Mouse (Mus musculus) liver, embryonic 15.5 days (tissue): ENCODE data around the gene Tmsb10. TPM values are rescaled to one million over a fixed set of nuclear protein-coding genes. Genes with fewer than 3 reads are reported as not detected.

Source experiments
- ATAC-seq: fragments of 200-750 bp; cut with Nextera tagmentation; 2 replicates; pipeline ENCODE4 v1.8.0; 2017; ENCODE audit warnings: moderate number of reproducible peaks, mild to moderate bottlenecking, moderate library complexity; ENCODE audit not compliant: insufficient read depth
- H3K27ac ChIP-seq: fragments of 300-500 bp; sonication (generic); replicated peaks from 2 replicates; pipeline ENCODE4 v1.5.1; 2015; ENCODE audit warnings: mild to moderate bottlenecking, inconsistent platforms
- H3K27me3 ChIP-seq: fragments of 300-500 bp; sonication (generic); 2 replicates; pipeline ENCODE4 v1.6.1; 2015; ENCODE audit warnings: mild to moderate bottlenecking, inconsistent platforms
- H3K36me3 ChIP-seq: fragments of 300-500 bp; sonication (generic); replicated peaks from 2 replicates; pipeline ENCODE4 v1.6.1; 2015; ENCODE audit warnings: moderate library complexity, mild to moderate bottlenecking, inconsistent platforms
- H3K4me1 ChIP-seq: fragments of 300-500 bp; sonication (generic); replicated peaks from 2 replicates; pipeline ENCODE4 v1.6.1; 2015; ENCODE audit warnings: inconsistent platforms
- H3K4me2 ChIP-seq: fragments of 300-500 bp; sonication (generic); 2 replicates; pipeline ENCODE4 v1.6.1; 2015; ENCODE audit warnings: moderate library complexity, mild to moderate bottlenecking, inconsistent platforms
- H3K4me3 ChIP-seq: fragments of 300-500 bp; sonication (generic); replicated peaks from 2 replicates; pipeline ENCODE4 v1.5.1; 2015; ENCODE audit warnings: mild to moderate bottlenecking, inconsistent platforms
- H3K9ac ChIP-seq: fragments of 300-500 bp; sonication (generic); 2 replicates; pipeline ENCODE4 v1.6.1; 2015; ENCODE audit warnings: moderate library complexity, mild to moderate bottlenecking, inconsistent platforms
- H3K9me3 ChIP-seq: fragments of 300-500 bp; sonication (generic); replicated peaks from 2 replicates; pipeline ENCODE4 v1.6.1; 2016; ENCODE audit warnings: inconsistent platforms
- WGBS: fragments of 180-500 bp; shearing (Covaris S2); methylation state at CpG from one replicate; pipeline ENCODE4 v1.1.7; 2015; ENCODE audit warnings: mixed read lengths; ENCODE audit not compliant: insufficient replicate concordance; 5-methylcytosine and 5-hydroxymethylcytosine counted together
- polyA plus RNA-seq: library from polyadenylated mRNA; unstranded; fragments of >200 nt; fragmentation: Nextera tagmentation; extraction: Ambion mirVana; gene quantifications from 2 replicates; pipeline ENCODE4 v1.2.1, GENCODE M21; 2015

The Tmsb10 gene
- polyA plus RNA-seq, 1 experiment from 2014 or later, result 189 TPM

- no peak overlapping the region for H3K9ac ChIP-seq
- no peak overlapping the region for H3K4me3 ChIP-seq
- ATAC-seq, result no peak
- H3K36me3 ChIP-seq, result no peaks in the 10 kb centered on the region
- H3K4me2 ChIP-seq, result no peak overlapping the region
- H3K4me1 ChIP-seq, result no peaks in the 10 kb centered on the region
- H3K9me3 ChIP-seq, result no peaks in the 10 kb centered on the region
- H3K27ac ChIP-seq, result no peak overlapping the region
- H3K27me3 ChIP-seq, result no peaks in the 10 kb centered on the region
- WGBS, result 70% methylated on average over 2 of the region's 2 CpGs
Observed at GRCm38 (mm10) chr6:72976866-72977265, 18.3 kb upstream of the Tmsb10 start.

GRCm38 (mm10) chr6:72971074-72971473, 12.5 kb upstream of the Tmsb10 start:
- Histone ChIP-seq H3K27ac (no peak overlapping the region), H3K4me3 (no peak overlapping the region), H3K4me2 (no peak overlapping the region), H3K36me3 (no peaks in the 10 kb centered on the region), H3K27me3 (no peaks in the 10 kb centered on the region), H3K9me3 (no peaks in the 10 kb centered on the region), H3K4me1 (no peaks in the 10 kb centered on the region), H3K9ac (no peak overlapping the region)
- 43% methylated on average over 3 of the region's 3 CpGs for WGBS
- no peak for ATAC-seq

- ATAC-seq, result no peak
- 69% methylated on average over 3 of the region's 3 CpGs for WGBS
Observed at GRCm38 (mm10) chr6:72969787-72970186, 11.2 kb upstream of the Tmsb10 start.

GRCm38 (mm10) chr6:72965199-72965598, 6.7 kb upstream of the Tmsb10 start:
- no peak overlapping the region for H3K4me3 ChIP-seq
- no peaks in the 10 kb centered on the region for H3K36me3 ChIP-seq
- ATAC-seq, result no peak
- no peaks in the 10 kb centered on the region for H3K9me3 ChIP-seq
- H3K4me2 ChIP-seq, result no peak overlapping the region
- no peaks in the 10 kb centered on the region for H3K27me3 ChIP-seq
- H3K27ac ChIP-seq, result no peak overlapping the region
- H3K9ac ChIP-seq, result no peak overlapping the region
- WGBS, result 69% methylated on average over 6 of the region's 6 CpGs
- peaks cover 4% of the 10 kb centered on the region; the same call in 1 of the 2 replicates for H3K4me1 ChIP-seq

More at GRCm38 (mm10) chr6:72969787-72970186, 11.2 kb upstream of the Tmsb10 start:
- Histone ChIP-seq H3K4me1 (no peaks in the 10 kb centered on the region), H3K9ac (no peak overlapping the region), H3K9me3 (no peaks in the 10 kb centered on the region), H3K36me3 (no peaks in the 10 kb centered on the region), H3K27ac (no peak overlapping the region), H3K4me3 (no peak overlapping the region), H3K27me3 (no peaks in the 10 kb centered on the region), H3K4me2 (no peak overlapping the region)

- Histone ChIP-seq H3K27me3 (peaks cover 23% of the 10 kb centered on the region), H3K27ac (no peak overlapping the region), H3K9ac (no peak overlapping the region), H3K9me3 (no peaks in the 10 kb centered on the region), H3K4me3 (no peak overlapping the region), H3K36me3 (no peaks in the 10 kb centered on the region), H3K4me1 (peaks cover 20% of the 10 kb centered on the region), H3K4me2 (no peak overlapping the region)
- WGBS, result 46% methylated on average over 7 of the region's 7 CpGs
- no peak for ATAC-seq
Observed at GRCm38 (mm10) chr6:72962281-72962741, 3.8 kb upstream of the Tmsb10 start.

- Histone ChIP-seq H3K4me1 (peaks cover 25% of the 10 kb centered on the region), H3K36me3 (no peaks in the 10 kb centered on the region), H3K4me3 (no peak overlapping the region), H3K9ac (no peak overlapping the region), H3K27me3 (peaks cover 29% of the 10 kb centered on the region), H3K4me2 (no peak overlapping the region), H3K27ac (0 out of 2 replicates have a peak overlapping the region, but pooled peaks have one; percentile 15), H3K9me3 (no peaks in the 10 kb centered on the region)
- 0 out of 2 replicates have a peak, but pooled peaks have one; percentile 25 for ATAC-seq
- WGBS, result 66% methylated on average over 9 of the region's 9 CpGs
Observed at GRCm38 (mm10) chr6:72961603-72962002, 3.1 kb upstream of the Tmsb10 start.

- WGBS, result 72% methylated on average over 5 of the region's 5 CpGs
- Histone ChIP-seq H3K27me3 (peaks cover 39% of the 10 kb centered on the region), H3K9ac (no peak overlapping the region), H3K4me3 (no peak overlapping the region), H3K9me3 (no peaks in the 10 kb centered on the region), H3K27ac (no peak overlapping the region), H3K4me2 (no peak overlapping the region), H3K36me3 (no peaks in the 10 kb centered on the region), H3K4me1 (peaks cover 34% of the 10 kb centered on the region)
- ATAC-seq, result no peak
Observed at GRCm38 (mm10) chr6:72960675-72961074, 2.1 kb upstream of the Tmsb10 start.

GRCm38 (mm10) chr6:72959175-72959574, 627 bp upstream of the Tmsb10 start:
- peak overlapping the region; percentile 66; the same call in 1 of the 2 replicates for H3K4me3 ChIP-seq
- 34% methylated on average over 4 of the region's 4 CpGs for WGBS
- peaks cover 34% of the 10 kb centered on the region for H3K4me1 ChIP-seq
- peak overlapping the region; percentile 91; the same call in 1 of the 2 replicates for H3K4me2 ChIP-seq
- H3K36me3 ChIP-seq, result no peaks in the 10 kb centered on the region
- no peak overlapping the region for H3K27ac ChIP-seq
- peaks cover 51% of the 10 kb centered on the region for H3K27me3 ChIP-seq
- no peak for ATAC-seq
- H3K9me3 ChIP-seq, result no peaks in the 10 kb centered on the region
- no peak overlapping the region for H3K9ac ChIP-seq

GRCm38 (mm10) chr6:72957676-72958641, 589 bp downstream of the Tmsb10 start:
- under 1% methylated on average over 75 of the region's 75 CpGs for WGBS
- peak overlapping the region; percentile 24; the same call in 1 of the 2 replicates for H3K27ac ChIP-seq

GRCm38 (mm10) chr6:72957093-72957435, 1.5 kb downstream of the Tmsb10 start:
- H3K36me3 ChIP-seq, result no peaks in the 10 kb centered on the region
- H3K4me3 ChIP-seq, result peak overlapping the region; percentile 66
- H3K9me3 ChIP-seq, result no peaks in the 10 kb centered on the region
- peaks cover 51% of the 10 kb centered on the region for H3K27me3 ChIP-seq
- H3K4me1 ChIP-seq, result peaks cover 34% of the 10 kb centered on the region
- peak overlapping the region; percentile 91 for H3K4me2 ChIP-seq
- WGBS, result 3% methylated on average over 14 of the region's 14 CpGs
- ATAC-seq, result no peak
- H3K9ac ChIP-seq, result no peak overlapping the region
- no peak overlapping the region for H3K27ac ChIP-seq

More at GRCm38 (mm10) chr6:72957676-72958641, 589 bp downstream of the Tmsb10 start:
- Histone ChIP-seq H3K4me1 (peaks cover 34% of the 10 kb centered on the region), H3K4me3 (peak overlapping the region; percentile 66), H3K4me2 (peak overlapping the region; percentile 91), H3K9ac (peak overlapping the region; percentile 63), H3K36me3 (no peaks in the 10 kb centered on the region), H3K27me3 (peaks cover 51% of the 10 kb centered on the region), H3K9me3 (no peaks in the 10 kb centered on the region)
- peak; percentile 68 for ATAC-seq
